Mouse (Mus musculus): ENCODE measurements around the gene Taar5.

DNA sequence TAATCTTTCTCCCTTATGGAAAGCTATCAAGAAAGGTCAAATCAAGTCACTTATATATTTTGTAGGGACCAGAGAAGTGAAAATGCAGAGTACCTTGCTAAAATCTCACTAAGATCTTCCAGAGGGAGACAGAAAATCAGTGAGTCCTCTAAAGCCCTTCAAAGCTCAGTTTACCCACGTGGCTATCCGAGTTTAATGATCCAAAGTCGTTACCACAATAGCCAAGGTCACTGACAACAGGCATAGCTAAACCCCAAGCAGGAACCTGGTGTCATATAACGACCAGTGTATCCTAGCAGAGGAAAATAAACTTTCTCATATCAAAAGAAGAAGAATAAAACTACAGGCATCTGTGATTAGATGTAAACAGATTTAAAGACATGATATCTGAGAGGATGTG lies 32.9 kb upstream of the Taar5 start:
- no peak for TF ChIP-seq CTCF (IDR thresholded peaks at IDR 0.05; ENCODE audit: insufficient read depth, low read depth, low read length)
- TF ChIP-seq POLR2A (IDR thresholded peaks at IDR 0.05; ENCODE audit: insufficient read depth, low read depth, low read length), result no peak
